Mouse (Mus musculus) cerebellum, adult 11 months (tissue): ENCODE measurements at regions not wholly inside any gene's neighbourhood (a gene's known extent, or its start where the extent isn't known, plus 50 kb on each side); places are given as distances from the start of the nearest gene placed in this dataset.

Source experiments
- DNase-seq: peaks from one replicate; pipeline ENCODE4 v3.0.0; 2022

GRCm38 (mm10) chrX:158920217-158920616, 289.9 kb upstream of the Rps6ka3 start:
- DNase-seq: peak; percentile 41

- DNase-seq: peak; percentile 40
Observed at GRCm38 (mm10) chrX:158921424-158921823, 288.7 kb upstream of the Rps6ka3 start.

- peak; percentile 82 for DNase-seq
Observed at GRCm38 (mm10) chrX:158921838-158922450, 288.2 kb upstream of the Rps6ka3 start.

GRCm38 (mm10) chrX:158923081-158923561, 287.0 kb upstream of the Rps6ka3 start:
- DNase-seq: peak; percentile 45

- no peak for DNase-seq
Observed at GRCm38 (mm10) chrX:158923657-158924489, 286.2 kb upstream of the Rps6ka3 start.

GRCm38 (mm10) chrX:158924490-158925398, 285.4 kb upstream of the Rps6ka3 start:
- no peak for DNase-seq

- no peak for DNase-seq
Observed at GRCm38 (mm10) chrX:158931864-158932263, 278.2 kb upstream of the Rps6ka3 start.

- peak; percentile 82 for DNase-seq
Observed at GRCm38 (mm10) chrX:158947191-158947590, 262.9 kb upstream of the Rps6ka3 start.

GRCm38 (mm10) chrX:158971726-158972125, 238.4 kb upstream of the Rps6ka3 start:
- DNase-seq: no peak

GRCm38 (mm10) chrX:158976648-158977047, 233.5 kb upstream of the Rps6ka3 start:
- peak; percentile 11 for DNase-seq

GRCm38 (mm10) chrX:158984721-158985120, 225.4 kb upstream of the Rps6ka3 start:
- DNase-seq: no peak

- no peak for DNase-seq
Observed at GRCm38 (mm10) chrX:158987676-158988075, 222.4 kb upstream of the Rps6ka3 start.

- no peak for DNase-seq
Observed at GRCm38 (mm10) chrX:159018955-159019354, 191.2 kb upstream of the Rps6ka3 start.

- no peak for DNase-seq
Observed at GRCm38 (mm10) chrX:159026311-159026710, 183.8 kb upstream of the Rps6ka3 start.

- DNase-seq: peak; percentile 59
Observed at GRCm38 (mm10) chrX:159031927-159032326, 178.2 kb upstream of the Rps6ka3 start.

GRCm38 (mm10) chrX:159043432-159043831, 166.7 kb upstream of the Rps6ka3 start:
- peak; percentile 16 for DNase-seq

- DNase-seq: no peak
Observed at GRCm38 (mm10) chrX:159047876-159048275, 162.2 kb upstream of the Rps6ka3 start.

- no peak for DNase-seq
Observed at GRCm38 (mm10) chrX:159055689-159056461, 154.2 kb upstream of the Rps6ka3 start.

- no peak for DNase-seq
Observed at GRCm38 (mm10) chrX:159056462-159056805, 153.7 kb upstream of the Rps6ka3 start.

- peak; percentile 10 for DNase-seq
Observed at GRCm38 (mm10) chrX:159058931-159059330, 151.2 kb upstream of the Rps6ka3 start.

GRCm38 (mm10) chrX:159061322-159061721, 148.8 kb upstream of the Rps6ka3 start:
- DNase-seq: no peak

- DNase-seq: peak; percentile 16
Observed at GRCm38 (mm10) chrX:159066212-159066611, 143.9 kb upstream of the Rps6ka3 start.
